Mouse (Mus musculus) hindbrain, embryonic 16.5 days (tissue): ENCODE measurements around the gene Gmds. TPM values are rescaled to one million over a fixed set of nuclear protein-coding genes. Genes with fewer than 3 reads are reported as not detected.

Experiments used
- ATAC-seq: fragments of 200-750 bp; cut with Nextera tagmentation; 2 replicates; pipeline ENCODE4 v1.8.0; 2017; ENCODE audit warnings: moderate TSS enrichment, moderate library complexity
- H3K27ac ChIP-seq: fragments of 300-500 bp; sonication (generic); 2 replicates; pipeline ENCODE4 v1.5.1; 2014; ENCODE audit warnings: low read depth, mild to moderate bottlenecking, control low read depth, low read length, moderate library complexity
- H3K27me3 ChIP-seq: fragments of 300-500 bp; sonication (generic); replicated peaks from 2 replicates; pipeline ENCODE4 v1.6.1; 2014; ENCODE audit warnings: low read length; ENCODE audit not compliant: control insufficient read depth, insufficient read depth
- H3K36me3 ChIP-seq: fragments of 300-500 bp; sonication (generic); 2 replicates; pipeline ENCODE4 v1.6.1; 2014; ENCODE audit warnings: mild to moderate bottlenecking, low read length, moderate library complexity, mixed read lengths; ENCODE audit not compliant: control insufficient read depth, insufficient read depth
- H3K4me1 ChIP-seq: fragments of 300-500 bp; sonication (generic); 2 replicates; pipeline ENCODE4 v1.6.1; 2014; ENCODE audit warnings: low read depth, low read length; ENCODE audit not compliant: control insufficient read depth, insufficient read depth
- H3K4me2 ChIP-seq: fragments of 300-500 bp; sonication (generic); 2 replicates; pipeline ENCODE4 v1.6.1; 2014; ENCODE audit warnings: mild to moderate bottlenecking, low read length, control low read depth, moderate library complexity
- H3K4me3 ChIP-seq: fragments of 300-500 bp; sonication (generic); 2 replicates; pipeline ENCODE4 v1.5.1; 2014; ENCODE audit warnings: mild to moderate bottlenecking, low read length, control low read depth, moderate library complexity
- H3K9ac ChIP-seq: fragments of 300-500 bp; sonication (generic); 2 replicates; pipeline ENCODE4 v1.6.1; 2014; ENCODE audit warnings: low read depth, mild to moderate bottlenecking, control low read depth, low read length, moderate library complexity
- H3K9me3 ChIP-seq: fragments of 300-500 bp; sonication (generic); 2 replicates; pipeline ENCODE4 v1.6.1; 2014; ENCODE audit warnings: mild to moderate bottlenecking, low read length, moderate library complexity; ENCODE audit not compliant: control insufficient read depth
- WGBS: fragments of 180-500 bp; shearing (Covaris S2); extraction: QIAGEN DNeasy Blood & Tissue Kit; methylation state at CpG from one replicate; pipeline ENCODE4 v1.1.7; 2014; 5-methylcytosine and 5-hydroxymethylcytosine counted together
- polyA plus RNA-seq: library from polyadenylated mRNA; unstranded; fragments of >200 nt; fragmentation: Nextera tagmentation; extraction: Ambion mirVana; gene quantifications from 2 replicates; pipeline ENCODE4 v1.2.1, GENCODE M21; 2015

Gene Gmds
- polyA plus RNA-seq, 1 experiment from 2014 or later: 38.2 TPM

DNA sequence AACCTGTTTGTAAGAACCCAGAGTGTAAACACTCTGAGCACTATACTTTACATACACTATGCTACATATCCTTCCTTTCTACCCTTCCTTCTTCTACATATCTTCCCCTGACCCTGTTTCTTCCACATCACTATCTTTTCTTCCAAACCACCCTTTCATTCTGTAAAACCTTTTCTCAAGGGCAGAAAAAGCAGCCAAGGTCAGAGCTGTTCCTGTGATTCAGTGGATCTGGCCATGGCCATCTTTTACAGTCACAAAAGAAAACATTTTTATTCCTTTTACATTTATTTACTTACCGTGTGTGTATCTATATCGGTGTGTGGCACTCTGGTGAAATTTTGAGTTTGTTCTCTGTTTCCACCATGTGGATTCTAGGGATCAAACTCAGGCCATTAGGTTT is 418.8 kb downstream of the Gmds start:
- Histone ChIP-seq H3K4me2 (no peak overlapping the region), H3K4me3 (no peak overlapping the region), H3K4me1 (no peaks in the 10 kb centered on the region), H3K27me3 (no peaks in the 10 kb centered on the region), H3K9me3 (no peaks in the 10 kb centered on the region), H3K36me3 (no peaks in the 10 kb centered on the region), H3K9ac (no peak overlapping the region), H3K27ac (no peak overlapping the region)
- no peak for ATAC-seq
- WGBS: 92% methylated on average over 2 of the region's 2 CpGs

DNA sequence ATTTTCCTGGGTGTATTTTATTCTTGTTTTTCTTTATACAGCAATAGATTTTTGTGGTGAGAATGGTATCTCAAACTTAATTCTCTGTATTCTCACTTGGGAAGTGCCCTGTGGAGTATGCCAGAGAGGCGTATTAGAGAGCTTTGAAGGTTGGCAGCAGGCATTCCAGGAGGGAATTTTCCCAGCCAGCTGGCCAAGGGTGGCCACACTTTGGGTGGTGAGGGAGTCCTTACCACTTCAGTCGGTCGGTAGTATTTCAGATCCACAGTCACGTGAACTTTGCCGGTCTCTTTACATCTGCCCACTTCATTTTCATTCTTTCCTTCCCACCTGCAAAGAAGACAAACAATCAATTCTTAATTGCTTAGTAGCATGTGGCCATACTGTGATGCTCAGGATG is 421.2 kb downstream of the Gmds start:
- Histone ChIP-seq H3K4me3 (no peak overlapping the region), H3K4me1 (no peaks in the 10 kb centered on the region), H3K9me3 (no peaks in the 10 kb centered on the region), H3K9ac (no peak overlapping the region), H3K4me2 (no peak overlapping the region), H3K27ac (no peak overlapping the region), H3K27me3 (no peaks in the 10 kb centered on the region), H3K36me3 (no peaks in the 10 kb centered on the region)
- WGBS: 44% methylated on average over 5 of the region's 5 CpGs
- ATAC-seq: no peak

- Histone ChIP-seq H3K36me3 (no peaks in the 10 kb centered on the region), H3K4me2 (no peak overlapping the region), H3K9ac (no peak overlapping the region), H3K4me1 (no peaks in the 10 kb centered on the region; the same call in 1 of the 2 replicates), H3K9me3 (no peaks in the 10 kb centered on the region), H3K4me3 (no peak overlapping the region), H3K27ac (no peak overlapping the region), H3K27me3 (no peaks in the 10 kb centered on the region)
- 68% methylated on average over 6 of the region's 6 CpGs for WGBS
- no peak for ATAC-seq
Observed at GRCm38 (mm10) chr13:31915748-31916147, 422.8 kb downstream of the Gmds start.

GRCm38 (mm10) chr13:31914901-31915587 is 423.5 kb downstream of the Gmds start:
- H3K36me3 ChIP-seq: no peaks in the 10 kb centered on the region
- H3K4me1 ChIP-seq: no peaks in the 10 kb centered on the region; the same call in 1 of the 2 replicates
- H3K27ac ChIP-seq: no peak overlapping the region
- no peak overlapping the region for H3K9ac ChIP-seq
- WGBS: 81% methylated on average over 4 of the region's 4 CpGs
- H3K27me3 ChIP-seq: no peaks in the 10 kb centered on the region
- no peak overlapping the region for H3K4me2 ChIP-seq
- H3K9me3 ChIP-seq: no peaks in the 10 kb centered on the region
- no peak for ATAC-seq
- H3K4me3 ChIP-seq: no peak overlapping the region

- H3K9me3 ChIP-seq: no peaks in the 10 kb centered on the region
- H3K27ac ChIP-seq: no peak overlapping the region
- H3K4me3 ChIP-seq: no peak overlapping the region
- WGBS: 24% methylated on average over 5 of the region's 5 CpGs
- H3K36me3 ChIP-seq: no peaks in the 10 kb centered on the region
- no peak; the same call in 1 of the 2 replicates for ATAC-seq
- H3K9ac ChIP-seq: no peak overlapping the region
- no peak overlapping the region for H3K4me2 ChIP-seq
- no peaks in the 10 kb centered on the region for H3K27me3 ChIP-seq
- no peaks in the 10 kb centered on the region; the same call in 1 of the 2 replicates for H3K4me1 ChIP-seq
Observed at GRCm38 (mm10) chr13:31911956-31912355, 426.6 kb downstream of the Gmds start.

- Histone ChIP-seq H3K9me3 (no peaks in the 10 kb centered on the region), H3K27ac (no peak overlapping the region), H3K9ac (no peak overlapping the region), H3K36me3 (no peaks in the 10 kb centered on the region), H3K4me1 (no peaks in the 10 kb centered on the region; the same call in 1 of the 2 replicates), H3K4me2 (no peak overlapping the region), H3K4me3 (no peak overlapping the region), H3K27me3 (no peaks in the 10 kb centered on the region)
- 59% methylated on average over 2 of the region's 2 CpGs for WGBS
- no peak for ATAC-seq
Observed at GRCm38 (mm10) chr13:31911362-31911761, 427.2 kb downstream of the Gmds start.

DNA sequence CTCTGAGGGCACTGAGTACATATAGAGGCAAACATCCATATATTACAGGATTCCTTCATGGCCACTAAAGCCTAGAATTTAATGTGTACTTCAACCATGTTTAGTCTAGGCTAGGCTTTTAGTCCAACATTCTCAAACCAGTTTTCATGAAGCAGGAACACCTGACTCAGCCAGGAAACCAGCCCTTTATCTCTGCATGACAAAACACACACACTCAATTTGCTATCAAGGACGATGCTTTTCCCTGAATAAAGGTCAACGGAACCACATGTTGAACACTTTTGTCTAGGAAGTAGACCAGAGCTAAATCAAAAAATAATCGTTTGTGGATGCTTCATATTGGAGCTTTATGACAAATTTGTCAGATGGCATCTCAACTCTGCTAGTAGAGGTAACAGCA is 429.5 kb downstream of the Gmds start:
- H3K36me3 ChIP-seq: no peaks in the 10 kb centered on the region
- no peaks in the 10 kb centered on the region for H3K9me3 ChIP-seq
- no peak overlapping the region for H3K4me3 ChIP-seq
- no peak overlapping the region for H3K9ac ChIP-seq
- 88% methylated on average over 3 of the region's 3 CpGs for WGBS
- H3K4me1 ChIP-seq: no peaks in the 10 kb centered on the region; the same call in 1 of the 2 replicates
- no peaks in the 10 kb centered on the region for H3K27me3 ChIP-seq
- H3K27ac ChIP-seq: no peak overlapping the region
- H3K4me2 ChIP-seq: no peak overlapping the region
- no peak for ATAC-seq

DNA sequence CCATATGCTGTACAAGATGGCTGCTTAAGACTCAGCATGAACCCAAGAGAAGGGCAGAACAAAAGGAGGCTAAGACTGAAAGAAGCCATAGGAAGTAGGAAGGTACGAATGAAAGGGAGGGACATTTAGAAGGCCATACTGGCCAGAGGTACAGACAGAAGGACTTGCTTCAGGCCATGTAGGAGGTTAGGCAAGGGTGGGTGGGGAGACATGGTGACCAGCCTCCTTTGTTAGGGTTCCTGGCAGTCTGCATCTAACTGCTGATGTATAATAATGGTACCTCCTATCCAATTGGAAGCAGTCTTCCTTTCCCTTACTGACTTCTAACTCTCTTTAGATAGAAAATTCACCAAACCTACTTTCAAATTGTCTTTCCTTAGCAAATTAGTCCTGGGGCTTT is 432.0 kb downstream of the Gmds start:
- 52% methylated on average over 1 of the region's 1 CpGs for WGBS
- Histone ChIP-seq H3K4me1 (no peaks in the 10 kb centered on the region), H3K27ac (no peak overlapping the region), H3K9me3 (no peaks in the 10 kb centered on the region), H3K36me3 (no peaks in the 10 kb centered on the region), H3K4me3 (no peak overlapping the region), H3K9ac (no peak overlapping the region), H3K27me3 (no peaks in the 10 kb centered on the region), H3K4me2 (no peak overlapping the region)
- no peak for ATAC-seq

- no peak overlapping the region for H3K9ac ChIP-seq
- H3K27ac ChIP-seq: no peak overlapping the region
- no peaks in the 10 kb centered on the region for H3K36me3 ChIP-seq
- H3K4me1 ChIP-seq: no peaks in the 10 kb centered on the region
- H3K9me3 ChIP-seq: no peaks in the 10 kb centered on the region
- no peak overlapping the region for H3K4me2 ChIP-seq
- no peaks in the 10 kb centered on the region for H3K27me3 ChIP-seq
- 58% methylated on average over 3 of the region's 3 CpGs for WGBS
- no peak for ATAC-seq
- H3K4me3 ChIP-seq: no peak overlapping the region
Observed at GRCm38 (mm10) chr13:31900191-31900590, 438.3 kb downstream of the Gmds start.
